Mouse (Mus musculus): ENCODE measurements around the gene Cd82.

Gene Cd82

DNA sequence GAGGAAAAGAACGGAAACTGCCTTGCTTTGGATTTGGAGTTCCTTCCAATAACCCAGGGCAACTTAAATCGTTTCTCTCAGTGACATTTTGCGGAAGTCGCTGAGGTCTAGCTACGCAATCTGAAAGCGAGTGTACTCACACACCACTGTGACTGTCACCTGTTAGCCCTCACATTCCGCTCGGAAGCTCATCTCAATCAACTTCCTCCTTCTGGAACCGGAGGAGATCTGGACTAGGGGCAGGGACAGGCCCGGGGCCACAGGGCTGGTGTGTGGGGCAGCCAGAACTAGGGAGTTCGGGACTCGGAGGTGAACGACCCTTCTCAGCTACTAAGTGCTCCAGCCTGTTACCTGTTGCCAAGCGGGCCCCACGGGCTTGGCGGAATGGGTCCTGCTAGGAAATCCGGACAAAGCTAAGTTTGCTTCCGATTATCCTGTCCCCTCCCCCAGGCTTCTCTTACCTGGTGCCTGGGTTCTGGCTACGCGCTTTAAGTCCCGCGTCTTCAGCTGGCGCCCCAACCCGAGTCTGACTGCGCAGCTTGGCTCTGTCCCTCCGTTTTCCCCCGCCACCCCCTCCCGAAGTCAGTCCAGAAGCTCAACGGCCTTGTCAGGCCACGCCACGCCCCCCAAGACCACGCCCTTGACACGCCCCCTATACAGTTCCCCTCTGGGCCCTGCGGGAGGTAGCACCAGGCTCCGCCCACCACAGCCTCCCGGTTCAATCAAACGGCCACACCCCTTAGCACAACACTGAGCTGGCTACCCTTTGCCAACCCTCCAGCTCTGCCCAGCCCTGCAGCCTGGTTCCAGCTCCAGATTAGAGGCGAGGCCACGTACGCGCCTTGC is 848 bp downstream of the Cd82 start:
- peak; percentile 39 to 71 for DNase-seq

DNA sequence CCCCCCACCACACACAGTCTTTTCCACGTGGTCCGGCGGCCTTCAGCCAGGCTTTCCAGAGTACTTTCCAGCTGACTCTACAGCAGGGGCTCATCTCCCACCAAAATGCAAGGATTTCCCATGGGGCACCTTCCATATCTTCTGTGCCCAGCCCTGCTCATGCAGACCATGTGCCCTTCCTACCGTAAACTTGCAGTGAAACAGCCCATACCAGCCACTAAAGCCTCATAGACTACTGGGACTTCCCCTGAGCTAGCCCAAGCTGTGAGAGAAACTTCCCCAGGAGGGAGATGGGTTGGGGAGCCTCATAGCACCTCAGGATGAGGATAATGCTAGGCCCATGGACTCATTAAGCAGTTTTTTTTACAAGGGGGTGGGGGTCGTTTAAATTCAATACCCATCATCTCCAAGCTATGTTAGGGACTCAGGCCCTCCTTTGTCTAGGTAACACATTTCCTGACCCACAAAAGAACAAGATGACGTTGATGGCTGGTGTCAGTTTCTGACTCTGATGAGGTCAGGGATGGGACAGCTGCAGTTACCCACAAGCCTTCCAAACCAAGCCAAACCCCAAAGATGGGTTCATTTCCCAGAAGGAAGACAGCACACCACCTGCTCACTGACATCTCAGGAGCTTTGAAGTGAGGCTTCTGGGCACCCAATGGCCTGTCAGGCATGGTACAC is 2.0 kb downstream of the Cd82 start:
- DNase-seq = no peak

GRCm38 (mm10) chr2:93459208-93459920 is 3.6 kb downstream of the Cd82 start:
- no peak for DNase-seq

GRCm38 (mm10) chr2:93458332-93459207 is 4.4 kb downstream of the Cd82 start:
- DNase-seq = no peak

- DNase-seq = peak in 1 of 2 experiments; percentile 47
Observed at GRCm38 (mm10) chr2:93457426-93458130, 5.4 kb downstream of the Cd82 start.

- no peak for DNase-seq
Observed at GRCm38 (mm10) chr2:93456140-93456539, 6.8 kb downstream of the Cd82 start.

DNA sequence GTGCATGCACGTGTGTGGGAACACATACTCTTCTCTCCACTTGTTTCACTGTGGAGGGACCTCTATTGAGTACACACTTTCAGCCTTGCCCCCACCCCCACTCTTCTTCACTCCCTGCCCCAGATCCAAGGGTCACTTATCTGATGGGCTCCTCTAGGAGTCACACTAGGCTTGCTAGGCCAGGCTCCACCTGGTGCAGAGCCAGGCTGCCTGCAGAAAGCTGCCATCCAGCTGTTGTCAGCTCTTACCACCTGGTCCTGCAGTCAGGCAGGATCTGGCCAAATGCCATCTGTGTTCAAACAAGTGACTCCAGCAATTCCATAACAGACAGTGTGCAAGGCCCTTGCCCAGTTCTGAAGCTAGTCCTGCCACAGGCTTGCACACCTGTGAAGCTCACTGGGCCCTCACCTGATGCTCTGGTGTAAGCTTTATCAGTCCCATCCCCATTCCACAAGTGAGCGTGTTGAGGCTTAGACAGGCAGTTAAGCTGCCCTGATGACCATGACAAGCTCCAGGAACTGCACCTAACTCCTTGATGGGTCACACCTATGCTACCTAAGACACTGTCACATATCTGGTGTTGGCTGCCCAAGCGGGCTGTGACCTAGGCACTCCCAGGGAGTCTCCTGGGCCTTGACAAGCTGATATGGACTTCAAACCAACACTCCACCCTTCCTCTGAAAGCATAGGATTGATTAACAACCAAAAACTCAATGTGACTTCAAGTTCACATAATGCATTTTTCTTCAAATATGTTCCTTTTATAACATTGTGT is 7.9 kb downstream of the Cd82 start:
- DNase-seq = no peak

GRCm38 (mm10) chr2:93454334-93454733 is 8.6 kb downstream of the Cd82 start:
- DNase-seq = no peak

DNA sequence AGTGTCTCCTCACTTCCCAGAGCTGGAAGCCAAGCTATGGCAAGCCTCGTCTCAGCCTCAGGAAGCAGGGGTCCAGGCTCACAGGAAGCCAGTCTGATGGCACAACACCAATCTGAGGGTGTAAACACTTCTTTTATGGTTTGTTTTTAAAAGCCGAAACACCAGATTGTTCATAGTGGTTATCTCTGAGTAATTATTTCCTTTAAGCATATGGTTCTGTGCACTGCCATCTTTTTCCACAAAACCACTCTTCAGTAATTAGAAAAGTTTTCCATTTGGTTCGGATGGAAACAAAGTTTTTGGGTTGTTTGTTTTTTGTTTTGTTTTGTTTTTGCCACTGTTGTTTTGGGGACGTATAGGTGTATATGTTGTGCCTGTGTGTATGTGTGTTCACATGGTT is 9.9 kb downstream of the Cd82 start:
- no peak for DNase-seq

DNA sequence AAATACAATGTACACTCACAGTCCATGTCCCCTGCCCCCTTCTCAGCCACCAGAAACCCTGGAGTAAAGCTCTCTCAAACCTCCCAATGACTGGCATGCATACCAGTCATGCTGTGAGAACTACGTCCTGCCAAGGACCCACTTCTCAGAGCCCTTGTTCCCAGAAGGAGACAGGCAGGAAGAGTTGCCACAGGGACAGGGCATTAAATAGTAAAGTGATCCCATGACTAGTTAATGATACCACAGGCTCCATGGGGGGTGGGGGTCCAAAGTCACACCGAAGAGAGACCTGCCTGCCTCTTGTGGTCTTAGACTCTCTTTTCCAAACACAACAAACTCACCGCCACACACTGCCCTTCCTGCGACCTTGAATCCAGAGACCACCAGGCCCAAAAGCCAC is 10.4 kb downstream of the Cd82 start:
- no peak for DNase-seq

DNA sequence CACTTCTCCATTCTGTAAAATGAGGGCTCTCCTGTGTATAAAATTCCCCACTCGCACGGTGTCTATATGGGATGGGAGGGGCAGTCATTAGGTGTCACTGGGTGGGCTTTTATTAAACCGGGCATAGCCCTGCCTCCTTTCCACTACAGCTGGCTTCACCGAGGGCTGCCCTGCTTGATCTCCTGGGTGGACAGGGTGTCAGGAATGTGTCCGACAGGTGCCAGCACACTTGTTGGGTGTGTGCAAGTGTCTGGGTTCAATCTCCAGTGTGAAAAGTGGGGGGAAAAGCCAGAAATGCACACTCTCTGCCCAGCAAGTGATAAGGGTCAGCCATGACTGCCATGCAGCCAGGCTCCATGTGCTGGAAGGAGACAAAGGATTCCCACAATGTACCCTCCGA is 10.9 kb downstream of the Cd82 start:
- DNase-seq = no peak

- no peak for DNase-seq
Observed at GRCm38 (mm10) chr2:93451219-93451938, 11.6 kb downstream of the Cd82 start.

GRCm38 (mm10) chr2:93450695-93451094 is 12.2 kb downstream of the Cd82 start:
- no peak for DNase-seq

DNA sequence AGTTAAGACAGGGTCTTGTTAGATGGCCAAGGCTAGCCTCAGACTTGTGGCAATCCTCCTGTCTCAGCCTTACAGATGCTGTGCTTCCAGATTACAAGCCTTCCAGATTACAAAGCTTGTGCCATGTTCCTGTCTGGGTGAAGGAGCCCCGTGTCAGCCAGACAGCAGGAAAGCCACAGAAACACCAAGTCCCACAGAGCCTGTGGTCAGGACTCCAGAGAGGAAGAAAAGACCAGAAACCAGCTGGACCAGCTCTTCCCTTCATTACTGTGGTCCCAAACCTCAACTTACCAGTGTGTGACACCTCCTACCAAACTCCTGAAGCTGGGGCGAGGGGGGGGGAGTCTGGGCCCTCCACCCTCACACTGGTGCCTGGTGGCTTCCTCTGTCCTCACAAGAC is 13.3 kb downstream of the Cd82 start:
- DNase-seq = no peak

GRCm38 (mm10) chr2:93448774-93449173 is 14.2 kb downstream of the Cd82 start:
- DNase-seq = no peak

DNA sequence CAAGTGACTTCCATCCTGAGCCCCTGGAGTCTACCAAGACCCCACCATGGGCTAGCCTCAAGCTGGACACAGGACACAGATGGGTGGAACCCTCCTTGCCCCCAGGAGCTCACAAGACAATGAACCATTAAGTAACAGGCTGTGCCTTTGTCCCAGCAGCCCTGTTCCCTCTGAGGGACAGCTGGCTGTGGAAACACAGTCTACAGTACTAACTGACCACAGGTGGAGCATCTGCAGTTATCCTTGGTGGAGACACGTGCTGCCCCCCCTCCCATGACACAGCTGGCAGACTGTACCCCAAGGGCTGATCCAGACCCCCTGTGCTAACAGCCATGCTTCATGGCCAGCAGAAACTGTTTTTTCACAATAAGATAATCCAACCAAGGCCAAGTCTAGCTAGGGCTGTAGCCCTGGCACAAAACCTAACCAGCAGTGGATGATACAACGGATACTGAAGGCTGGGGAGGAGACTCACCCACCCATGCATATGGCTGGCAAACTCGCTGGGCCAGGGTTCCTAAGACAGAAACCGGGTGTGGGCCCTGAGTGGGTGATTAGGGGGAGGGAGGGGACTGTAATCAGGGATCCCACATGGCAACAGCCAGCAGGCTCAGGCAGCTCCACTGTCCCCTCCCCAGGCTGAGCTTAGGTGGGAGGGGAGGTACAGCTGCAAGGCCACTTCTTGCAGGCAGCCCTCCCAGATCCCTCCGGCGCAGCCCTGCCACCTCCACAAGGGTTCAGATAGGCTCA is 15.3 kb downstream of the Cd82 start:
- no peak for DNase-seq

DNA sequence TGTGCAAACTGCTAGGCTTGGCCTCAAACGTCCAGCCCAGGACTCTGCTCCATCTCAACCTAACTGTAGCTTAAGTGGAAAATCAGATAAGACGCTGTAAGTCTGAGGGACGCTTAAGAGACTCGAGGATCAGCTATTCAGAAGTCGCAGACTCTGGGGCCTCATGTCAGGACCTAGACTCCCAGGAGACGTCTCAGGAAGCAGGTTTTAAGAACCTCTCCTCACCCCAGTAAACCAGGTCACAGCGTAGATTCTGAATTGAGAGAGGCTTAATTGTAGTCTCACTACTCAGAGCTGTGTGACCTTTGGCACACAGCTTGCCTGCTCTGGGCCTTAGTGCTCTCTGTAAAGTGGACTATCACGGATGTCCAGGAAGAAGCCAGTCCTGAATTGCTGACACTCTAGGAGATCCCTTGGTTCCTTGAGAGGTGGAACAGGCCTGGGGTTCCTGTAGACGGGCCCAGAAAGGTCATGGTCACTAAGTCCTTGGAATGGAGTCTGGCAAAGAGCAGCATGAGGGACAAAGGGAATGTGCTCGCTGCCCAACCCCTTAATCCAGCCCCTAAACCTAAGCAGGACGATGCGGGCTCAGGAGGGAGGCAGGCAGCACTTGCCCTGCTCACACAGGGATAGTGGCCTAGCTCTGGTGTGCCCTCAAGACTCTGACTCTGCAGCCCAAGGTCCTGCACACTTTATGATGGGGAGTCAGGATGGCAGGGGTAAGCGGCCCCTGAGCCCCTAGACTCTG is 16.2 kb downstream of the Cd82 start:
- DNase-seq = no peak

DNA sequence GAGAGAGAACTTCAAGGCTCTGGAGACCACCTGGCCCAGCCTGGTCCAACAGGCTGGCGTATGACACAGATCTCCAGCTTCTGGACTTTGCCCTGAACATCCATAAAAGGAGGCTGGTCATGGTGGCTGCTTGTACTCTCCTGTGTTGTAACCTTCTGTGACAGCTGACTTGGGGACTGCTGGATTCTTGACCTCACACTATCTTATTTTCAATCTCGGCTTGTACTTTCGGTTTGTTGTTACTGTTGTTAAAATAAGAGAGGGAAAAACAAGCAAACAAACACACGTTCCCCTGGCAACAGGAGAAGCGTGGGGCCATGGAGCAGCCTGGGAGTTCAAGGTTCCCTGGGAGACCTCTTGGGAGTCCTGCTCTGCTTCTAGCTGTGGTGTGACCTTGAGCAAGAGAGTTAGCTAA is 17.7 kb downstream of the Cd82 start:
- DNase-seq = no peak

DNA sequence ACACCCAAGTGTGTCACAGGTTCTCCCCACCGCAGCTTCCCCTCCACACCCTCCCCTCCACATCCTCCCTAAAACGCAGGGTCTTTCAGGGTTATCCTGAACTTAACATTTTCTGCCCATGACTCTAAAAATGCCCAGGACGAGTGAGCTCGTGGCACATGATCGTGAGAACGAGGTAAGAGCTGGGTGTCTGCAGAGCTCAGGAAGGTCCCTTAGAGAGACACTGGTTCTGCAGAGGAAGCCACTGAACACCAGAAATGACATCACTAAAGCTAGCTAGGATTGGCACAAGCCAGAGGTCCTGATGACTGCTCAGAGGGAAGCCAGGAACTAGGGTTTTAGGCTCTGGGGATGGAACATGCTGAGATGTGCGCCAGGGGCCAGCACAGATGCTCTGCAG is 18.7 kb downstream of the Cd82 start:
- DNase-seq = no peak

Measured in cerebellum, postnatal 25 days (tissue).